Mouse (Mus musculus) MEL (cell line): Measurements from ENCODE around the gene Vwf.

Source experiments
- CHD2 ChIP-seq: IDR thresholded peaks from 2 replicates; pipeline ENCODE4 v1.6.1; 2011; ENCODE audit warnings: low read length, improper control_type of control experiment
- CTCF ChIP-seq, 3 experiments: IDR thresholded peaks in 2 of 3; conservative IDR thresholded peaks in 1 of 3; 2 replicates each; pipeline ENCODE4 v1.5.1; 2011 to 2012; ENCODE audit warnings: low read length in 3 of 3, low read depth in 2 of 3, mild to moderate bottlenecking in 2 of 3, improper control_type of control experiment in 1 of 3, inconsistent platforms in 1 of 3, mixed read lengths in 1 of 3, moderate library complexity in 1 of 3; ENCODE audit not compliant: control insufficient read depth in 1 of 3, insufficient read depth in 1 of 3, poor library complexity in 1 of 3, severe bottlenecking in 1 of 3
- ELF1 ChIP-seq: IDR thresholded peaks from 2 replicates; pipeline ENCODE4 v1.6.1; 2014; ENCODE audit warnings: low read depth, mild to moderate bottlenecking, inconsistent platforms, low read length, improper control_type of control experiment, moderate library complexity
- EP300 ChIP-seq, 2 experiments: IDR thresholded peaks; 2 replicates each; pipeline ENCODE4 v1.6.1; 2011; ENCODE audit warnings: improper control_type of control experiment in 2 of 2, low read length in 2 of 2, low read depth in 1 of 2, mild to moderate bottlenecking in 1 of 2
- GATA1 ChIP-seq: IDR thresholded peaks from 2 replicates; pipeline ENCODE4 v1.6.1; 2011; ENCODE audit warnings: low read depth, low read length, improper control_type of control experiment
- MAFK ChIP-seq: IDR thresholded peaks from 2 replicates; pipeline ENCODE4 v1.6.1; 2011; ENCODE audit warnings: low read depth, mild to moderate bottlenecking, low read length, improper control_type of control experiment, borderline replicate concordance
- MAX ChIP-seq: IDR thresholded peaks from 2 replicates; pipeline ENCODE4 v1.6.1; 2011; ENCODE audit warnings: low read length, improper control_type of control experiment
- MYC ChIP-seq: IDR thresholded peaks from 2 replicates; pipeline ENCODE4 v1.6.1; 2011; ENCODE audit warnings: low read depth, mild to moderate bottlenecking, low read length, improper control_type of control experiment, moderate library complexity
- POLR2A ChIP-seq, 2 experiments: IDR thresholded peaks; 2 replicates each; pipeline ENCODE4 v1.6.1; 2011 to 2012; ENCODE audit warnings: low read length in 2 of 2, mild to moderate bottlenecking in 2 of 2, control low read depth in 1 of 2, improper control_type of control experiment in 1 of 2, low read depth in 1 of 2, moderate library complexity in 1 of 2; ENCODE audit not compliant: control insufficient read depth in 1 of 2, insufficient read depth in 1 of 2, poor library complexity in 1 of 2
- TAL1 ChIP-seq: IDR thresholded peaks from 2 replicates; pipeline ENCODE4 v1.6.1; 2012; ENCODE audit warnings: mild to moderate bottlenecking, inconsistent platforms, low read length, moderate library complexity, mixed read lengths
- USF2 ChIP-seq, 2 experiments: IDR thresholded peaks; 2 replicates each; pipeline ENCODE4 v1.6.1; 2011 to 2012; ENCODE audit warnings: improper control_type of control experiment in 2 of 2, low read length in 2 of 2, borderline replicate concordance in 1 of 2, inconsistent platforms in 1 of 2, low read depth in 1 of 2, mild to moderate bottlenecking in 1 of 2; ENCODE audit not compliant: insufficient read depth in 1 of 2

DNA sequence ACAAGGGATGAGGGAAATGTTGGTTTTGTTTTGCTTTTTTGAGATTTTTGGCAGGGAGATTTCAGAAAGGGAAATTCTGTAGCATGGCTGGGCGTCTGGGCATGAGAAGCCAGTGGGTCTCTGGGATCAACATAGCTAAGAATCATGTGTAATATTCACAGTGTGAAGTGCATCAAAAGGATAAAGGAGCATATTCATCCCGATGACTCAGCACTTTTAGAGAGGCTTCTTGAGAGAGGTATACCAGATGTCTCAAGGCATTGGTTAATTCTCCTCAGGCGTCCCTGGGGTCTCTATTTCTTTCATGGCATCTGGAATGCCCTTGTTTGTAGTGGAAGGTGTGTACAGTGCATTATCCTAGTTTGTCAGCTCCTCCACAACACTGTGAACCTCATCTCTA is 125.3 kb downstream of the Vwf start:
- no peak for TF ChIP-seq POLR2A (IDR thresholded peaks at IDR 0.05; ENCODE audit: control insufficient read depth in 1 of 2, insufficient read depth in 1 of 2, low read depth in 1 of 2, low read length in 2 of 2, poor library complexity in 1 of 2)
- no peak for TF ChIP-seq GATA1
- no peak for TF ChIP-seq CTCF (IDR thresholded peaks at IDR 0.05 in 2 of 3, conservative IDR thresholded peaks at IDR 0.05 in 1 of 3; ENCODE audit: control insufficient read depth in 1 of 3, insufficient read depth in 1 of 3, low read depth in 2 of 3, low read length in 3 of 3, poor library complexity in 1 of 3, severe bottlenecking in 1 of 3)
- TF ChIP-seq ELF1: no peak
- TF ChIP-seq EP300 (IDR thresholded peaks at IDR 0.05; ENCODE audit: low read depth in 1 of 2, low read length in 2 of 2): no peak
- TF ChIP-seq MYC: no peak
- no peak for TF ChIP-seq CHD2
- no peak for TF ChIP-seq TAL1
- TF ChIP-seq MAFK: 0 out of 2 replicates have a peak, but pooled peaks have one; percentile 49
- no peak for TF ChIP-seq USF2 (IDR thresholded peaks at IDR 0.05; ENCODE audit: borderline replicate concordance in 1 of 2, insufficient read depth in 1 of 2, low read depth in 1 of 2, low read length in 2 of 2)
- no peak for TF ChIP-seq MAX
